Mouse (Mus musculus): ENCODE data around the gene Myl4.

Myl4 gene

GRCm38 (mm10) chr11:104570515-104570914 is 20.1 kb downstream of the Myl4 start:
- in situ Hi-C loops (cut with MboI, MseI): loop anchor here (25.0 kb wide), 1 partner anchor 542 kb away; no protein-coding TSS in a partner anchor

- in situ Hi-C loops (cut with MboI, MseI): loop anchor here (25.0 kb wide), 1 partner anchor 541 kb away; no protein-coding TSS in a partner anchor
Measured at GRCm38 (mm10) chr11:104571373-104571772, 20.9 kb downstream of the Myl4 start.

GRCm38 (mm10) chr11:104572091-104572490 is 21.6 kb downstream of the Myl4 start:
- in situ Hi-C loops (cut with MboI, MseI): loop anchor here (25.0 kb wide), 1 partner anchor 540 kb away; no protein-coding TSS in a partner anchor

GRCm38 (mm10) chr11:104572566-104572965 is 22.1 kb downstream of the Myl4 start:
- in situ Hi-C loops (cut with MboI, MseI): loop anchor here (25.0 kb wide), 1 partner anchor 540 kb away; no protein-coding TSS in a partner anchor

GRCm38 (mm10) chr11:104576772-104577612 is 26.5 kb downstream of the Myl4 start:
- in situ Hi-C loops (cut with MboI, MseI): no loop called here

- in situ Hi-C loops (cut with MboI, MseI): no loop called here
Measured at GRCm38 (mm10) chr11:104578074-104578473, 27.6 kb downstream of the Myl4 start.

GRCm38 (mm10) chr11:104579084-104579483 is 28.6 kb downstream of the Myl4 start:
- in situ Hi-C loops (cut with MboI, MseI): no loop called here

- in situ Hi-C loops (cut with MboI, MseI): no loop called here
Measured at GRCm38 (mm10) chr11:104579575-104579974, 29.1 kb downstream of the Myl4 start.

GRCm38 (mm10) chr11:104580091-104580490 is 29.6 kb downstream of the Myl4 start:
- in situ Hi-C loops (cut with MboI, MseI): no loop called here

GRCm38 (mm10) chr11:104580606-104581005 is 30.1 kb downstream of the Myl4 start:
- in situ Hi-C loops (cut with MboI, MseI): no loop called here

- in situ Hi-C loops (cut with MboI, MseI): no loop called here
Measured at GRCm38 (mm10) chr11:104581446-104582307, 31.2 kb downstream of the Myl4 start.

- in situ Hi-C loops (cut with MboI, MseI): no loop called here
Measured at GRCm38 (mm10) chr11:104582308-104582606, 31.8 kb downstream of the Myl4 start.

GRCm38 (mm10) chr11:104582630-104583364 is 32.3 kb downstream of the Myl4 start:
- in situ Hi-C loops (cut with MboI, MseI): no loop called here

GRCm38 (mm10) chr11:104585495-104585894 is 35.0 kb downstream of the Myl4 start:
- in situ Hi-C loops (cut with MboI, MseI): no loop called here

- in situ Hi-C loops (cut with MboI, MseI): no loop called here
Measured at GRCm38 (mm10) chr11:104587904-104588303, 37.4 kb downstream of the Myl4 start.

- in situ Hi-C loops (cut with MboI, MseI): no loop called here
Measured at GRCm38 (mm10) chr11:104588513-104588912, 38.0 kb downstream of the Myl4 start.

GRCm38 (mm10) chr11:104589570-104589969 is 39.1 kb downstream of the Myl4 start:
- in situ Hi-C loops (cut with MboI, MseI): no loop called here

GRCm38 (mm10) chr11:104590148-104590547 is 39.7 kb downstream of the Myl4 start:
- in situ Hi-C loops (cut with MboI, MseI): no loop called here

- in situ Hi-C loops (cut with MboI, MseI): no loop called here
Measured at GRCm38 (mm10) chr11:104592066-104592835, 41.8 kb downstream of the Myl4 start.

- in situ Hi-C loops (cut with MboI, MseI): no loop called here
Measured at GRCm38 (mm10) chr11:104596365-104596764, 45.9 kb downstream of the Myl4 start.
